Comparison of ENCODE assay signal across 16 mouse cellular contexts in genomic region chr8:12319755-12320455, GRCm38 (mm10). TPM values are rescaled to one million over a fixed set of nuclear protein-coding genes. Genes with fewer than 3 reads are reported as not detected.
DNase-seq lines count a peak whose midpoint lies in the region; ATAC-seq lines count a peak whose summit lies in the region.
"Had no signal": no experiment of that assay in that cellular context is flagged by ENCODE, and none has a peak within 500 bp of the region (broad histone marks: within the 10 kb centered on the region; RNA-seq: fewer than 3 reads in every experiment).

No protein-coding gene starts in this region.

- peaks cover 99% of the 10 kb centered on the region for H3K27me3 ChIP-seq in midbrain, embryonic 13.5 days
- peaks cover 94% of the 10 kb centered on the region for H3K27me3 ChIP-seq in midbrain, embryonic 11.5 days (ENCODE audit: control insufficient read depth, insufficient read depth, low read length)

- peak overlapping the region; percentile 58 for H3K27ac ChIP-seq in midbrain, embryonic 13.5 days
- H3K27ac ChIP-seq in midbrain, embryonic 11.5 days (ENCODE audit: low read depth, low read length): no peak overlapping the region

- H3K9ac ChIP-seq in midbrain, embryonic 13.5 days (replicated peaks): no peak overlapping the region
- H3K9ac ChIP-seq in midbrain, embryonic 11.5 days (ENCODE audit: low read length): no peak overlapping the region

- H3K36me3 ChIP-seq in midbrain, embryonic 13.5 days: no peaks in the 10 kb centered on the region
- no peaks in the 10 kb centered on the region for H3K36me3 ChIP-seq in midbrain, embryonic 11.5 days (ENCODE audit: control insufficient read depth, insufficient read depth, low read length)

- WGBS in midbrain, embryonic 13.5 days: 41% methylated on average over 11 of the region's 11 CpGs
- WGBS in midbrain, embryonic 11.5 days: 72% methylated on average over 11 of the region's 11 CpGs

- DNase-seq in cerebellum, postnatal 14 days: peak; percentile 46 to 61
- no peak for DNase-seq in midbrain, embryonic 11.5 days (ENCODE audit: low spot score, missing footprints)
- DNase-seq in left cerebral cortex, postnatal 14 days (ENCODE audit: low spot score in 2 of 2): peak; percentile 60 to 71
- peak; percentile 85 for DNase-seq in right cerebral cortex, postnatal 10 days (ENCODE audit: low spot score in 2 of 2)
- DNase-seq in urinary bladder, postnatal 14 days (ENCODE audit: low spot score): no peak
- no peak for DNase-seq in kidney, adult 11 months
- DNase-seq: adrenal gland, postnatal 10 days; cerebellum, adult 9-11 months; gastrocnemius, postnatal 36 days; lung, adult 18-20 months; spleen, adult 18-20 months had no signal

- H3K4me3 ChIP-seq in midbrain, embryonic 13.5 days (replicated peaks): no peak overlapping the region
- no peak overlapping the region for H3K4me3 ChIP-seq in midbrain, embryonic 11.5 days (ENCODE audit: low read depth, low read length)

- H3K4me1 ChIP-seq in midbrain, embryonic 13.5 days (replicated peaks): peaks cover 46% of the 10 kb centered on the region
- peaks cover 7% of the 10 kb centered on the region for H3K4me1 ChIP-seq in midbrain, embryonic 11.5 days (ENCODE audit: control insufficient read depth, insufficient read depth, low read length)

- no peak for ATAC-seq in cerebellum, adult (ENCODE audit: insufficient number of reproducible peaks, low FRiP score, low TSS enrichment)
- ATAC-seq in midbrain, embryonic 13.5 days: peak; percentile 77
- no peak for ATAC-seq in midbrain, embryonic 11.5 days (ENCODE audit: low FRiP score)

- no peaks in the 10 kb centered on the region for H3K9me3 ChIP-seq in midbrain, embryonic 13.5 days
- no peaks in the 10 kb centered on the region for H3K9me3 ChIP-seq in midbrain, embryonic 11.5 days (ENCODE audit: control insufficient read depth, low read length)

- H3K4me2 ChIP-seq in midbrain, embryonic 13.5 days (replicated peaks): 0 out of 2 replicates have a peak overlapping the region, but pooled peaks have one; percentile 9
- H3K4me2 ChIP-seq in midbrain, embryonic 11.5 days: no peak overlapping the region

- intact Hi-C loops in left cerebral cortex, postnatal 14 days (cut with DNase I): no loop called here

RNA-seq across cellular contexts. Expression of gene A230072I06Rik, which starts 41.3 kb away (rescaled TPM):
- 0.13 TPM in 1 of 2 replicates, not detected in the other for polyA plus RNA-seq in midbrain, embryonic 13.5 days (2015; fragmentation: Nextera tagmentation; extraction: Ambion mirVana)
- not detected in 2 replicates for polyA plus RNA-seq in midbrain, embryonic 11.5 days (2014; fragmentation: Nextera tagmentation; extraction: Ambion mirVana)
- not detected for total RNA-seq in left cerebral cortex, postnatal 14 days (2021)
- total RNA-seq: adrenal gland, postnatal 10 days; gastrocnemius, postnatal 36 days; hematopoietic stem cell, adult 5-6 weeks; MEL had no signal
- polyA plus RNA-seq: large intestine, adult 2 months had no signal

Comparison
In these comparisons a context has a peak if more than half of its experiments do, and no peak if none do; other contexts are left out.
1. DNase-seq: peak in cerebellum, postnatal 14 days (2 of 2), left cerebral cortex, postnatal 14 days (2 of 2) and right cerebral cortex, postnatal 10 days (2 of 2); none in midbrain, embryonic 11.5 days (single experiment), urinary bladder, postnatal 14 days (single experiment) and kidney, adult 11 months (single experiment).